Mouse (Mus musculus) liver, embryonic 13.5 days (tissue): ENCODE measurements around the gene Ldlrad3. TPM values are rescaled to one million over a fixed set of nuclear protein-coding genes. Genes with fewer than 3 reads are reported as not detected.
A peak's percentile ranks its signal among the peaks of the same experiment; 100 is the strongest.

Source experiments
- ATAC-seq: fragments of 200-750 bp; cut with Nextera tagmentation; 2 replicates; pipeline ENCODE4 v1.8.0; 2017; ENCODE audit warnings: low read depth, mild to moderate bottlenecking, moderate number of reproducible peaks, moderate library complexity
- DNase-seq: peaks from one replicate; pipeline ENCODE4 v3.0.0; 2022
- H3K27ac ChIP-seq: fragments of 300-500 bp; sonication (generic); 2 replicates; pipeline ENCODE4 v1.5.1; 2015; ENCODE audit warnings: moderate library complexity, mild to moderate bottlenecking, inconsistent platforms
- H3K27me3 ChIP-seq: fragments of 300-500 bp; sonication (generic); 2 replicates; pipeline ENCODE4 v1.6.1; 2015; ENCODE audit warnings: mild to moderate bottlenecking, inconsistent platforms
- H3K36me3 ChIP-seq: fragments of 300-500 bp; sonication (generic); 2 replicates; pipeline ENCODE4 v1.6.1; 2015; ENCODE audit warnings: mild to moderate bottlenecking, inconsistent platforms
- H3K4me1 ChIP-seq: fragments of 300-500 bp; sonication (generic); replicated peaks from 2 replicates; pipeline ENCODE4 v1.6.1; 2015; ENCODE audit warnings: inconsistent platforms
- H3K4me2 ChIP-seq: fragments of 300-500 bp; sonication (generic); 2 replicates; pipeline ENCODE4 v1.6.1; 2015; ENCODE audit warnings: inconsistent platforms, mild to moderate bottlenecking, moderate library complexity
- H3K4me3 ChIP-seq: fragments of 300-500 bp; sonication (generic); replicated peaks from 2 replicates; pipeline ENCODE4 v1.5.1; 2015; ENCODE audit warnings: mild to moderate bottlenecking, inconsistent platforms
- H3K9ac ChIP-seq: fragments of 300-500 bp; sonication (generic); 2 replicates; pipeline ENCODE4 v1.6.1; 2015; ENCODE audit warnings: mild to moderate bottlenecking, inconsistent platforms
- H3K9me3 ChIP-seq: fragments of 300-500 bp; sonication (generic); replicated peaks from 2 replicates; pipeline ENCODE4 v1.6.1; 2016; ENCODE audit warnings: inconsistent platforms
- WGBS: fragments of 180-500 bp; shearing (Covaris S2); methylation state at CpG from one replicate; pipeline ENCODE4 v1.1.7; 2015; ENCODE audit not compliant: insufficient replicate concordance; 5-methylcytosine and 5-hydroxymethylcytosine counted together
- polyA plus RNA-seq: library from polyadenylated mRNA; unstranded; fragments of >200 nt; fragmentation: Nextera tagmentation; extraction: Ambion mirVana; gene quantifications from 2 replicates; pipeline ENCODE4 v1.2.1, GENCODE M21; 2015

Ldlrad3 gene
- polyA plus RNA-seq, 1 experiment from 2014 or later: 3.8 TPM

GRCm38 (mm10) chr2:102142654-102143271 lies 43.4 kb downstream of the Ldlrad3 start:
- Histone ChIP-seq H3K27me3 (no peaks in the 10 kb centered on the region), H3K27ac (no peak overlapping the region), H3K9me3 (no peaks in the 10 kb centered on the region), H3K4me1 (peaks cover 8% of the 10 kb centered on the region), H3K4me2 (no peak overlapping the region), H3K4me3 (no peak overlapping the region), H3K36me3 (no peaks in the 10 kb centered on the region), H3K9ac (no peak overlapping the region)
- ATAC-seq (no peak), DNase-seq (no peak)
- WGBS: 71% methylated on average over 14 of the region's 14 CpGs

- H3K27ac ChIP-seq: no peak overlapping the region
- no peak overlapping the region for H3K9ac ChIP-seq
- no peaks in the 10 kb centered on the region for H3K9me3 ChIP-seq
- H3K36me3 ChIP-seq: no peaks in the 10 kb centered on the region
- peaks cover 8% of the 10 kb centered on the region for H3K4me1 ChIP-seq
- no peak overlapping the region for H3K4me2 ChIP-seq
- ATAC-seq (no peak), DNase-seq (no peak)
- 67% methylated on average over 4 of the region's 4 CpGs for WGBS
- H3K27me3 ChIP-seq: no peaks in the 10 kb centered on the region
- no peak overlapping the region for H3K4me3 ChIP-seq
Measured at GRCm38 (mm10) chr2:102142197-102142623, 44.0 kb downstream of the Ldlrad3 start.

- DNase-seq (no peak), ATAC-seq (no peak)
- H3K4me2 ChIP-seq: no peak overlapping the region
- no peak overlapping the region for H3K4me3 ChIP-seq
- H3K27me3 ChIP-seq: no peaks in the 10 kb centered on the region
- 75% methylated on average over 2 of the region's 2 CpGs for WGBS
- H3K36me3 ChIP-seq: no peaks in the 10 kb centered on the region
- H3K4me1 ChIP-seq: peaks cover 8% of the 10 kb centered on the region
- no peaks in the 10 kb centered on the region for H3K9me3 ChIP-seq
- no peak overlapping the region for H3K9ac ChIP-seq
- H3K27ac ChIP-seq: no peak overlapping the region
Measured at GRCm38 (mm10) chr2:102141199-102141598, 45.0 kb downstream of the Ldlrad3 start.

- Histone ChIP-seq H3K36me3 (no peaks in the 10 kb centered on the region), H3K4me2 (no peak overlapping the region), H3K27me3 (no peaks in the 10 kb centered on the region), H3K9ac (no peak overlapping the region), H3K4me3 (no peak overlapping the region), H3K9me3 (no peaks in the 10 kb centered on the region), H3K27ac (no peak overlapping the region), H3K4me1 (peaks cover 17% of the 10 kb centered on the region)
- WGBS: 53% methylated on average over 6 of the region's 6 CpGs
- DNase-seq: no peak
- no peak for ATAC-seq
Measured at GRCm38 (mm10) chr2:102137922-102138321, 48.3 kb downstream of the Ldlrad3 start.

- Histone ChIP-seq H3K36me3 (no peaks in the 10 kb centered on the region), H3K9me3 (no peaks in the 10 kb centered on the region), H3K4me1 (peaks cover 22% of the 10 kb centered on the region), H3K9ac (no peak overlapping the region), H3K27ac (no peak overlapping the region), H3K4me3 (no peak overlapping the region), H3K4me2 (no peak overlapping the region), H3K27me3 (no peaks in the 10 kb centered on the region)
- ATAC-seq: no peak
- WGBS: 41% methylated on average over 3 of the region's 3 CpGs
- DNase-seq: no peak
Measured at GRCm38 (mm10) chr2:102136184-102136583, 50.0 kb downstream of the Ldlrad3 start.

GRCm38 (mm10) chr2:102134510-102135262 lies 51.5 kb downstream of the Ldlrad3 start:
- Histone ChIP-seq H3K27ac (no peak overlapping the region), H3K27me3 (no peaks in the 10 kb centered on the region), H3K9ac (no peak overlapping the region), H3K4me3 (no peak overlapping the region), H3K9me3 (no peaks in the 10 kb centered on the region), H3K4me1 (peaks cover 33% of the 10 kb centered on the region), H3K4me2 (no peak overlapping the region), H3K36me3 (no peaks in the 10 kb centered on the region)
- WGBS: 69% methylated on average over 9 of the region's 9 CpGs
- DNase-seq (no peak), ATAC-seq (no peak)

- Histone ChIP-seq H3K4me3 (no peak overlapping the region), H3K27ac (peak overlapping the region; percentile 69), H3K27me3 (no peaks in the 10 kb centered on the region), H3K9me3 (no peaks in the 10 kb centered on the region), H3K4me2 (peak overlapping the region; percentile 16; the same call in 1 of the 2 replicates), H3K36me3 (no peaks in the 10 kb centered on the region), H3K4me1 (peaks cover 41% of the 10 kb centered on the region), H3K9ac (no peak overlapping the region)
- ATAC-seq (peak; percentile 69), DNase-seq (no peak)
- WGBS: 55% methylated on average over 10 of the region's 10 CpGs
Measured at GRCm38 (mm10) chr2:102132945-102133558, 53.1 kb downstream of the Ldlrad3 start.

GRCm38 (mm10) chr2:102130198-102130845 lies 55.9 kb downstream of the Ldlrad3 start:
- H3K27ac ChIP-seq: no peak overlapping the region
- no peaks in the 10 kb centered on the region for H3K27me3 ChIP-seq
- H3K4me2 ChIP-seq: no peak overlapping the region
- H3K4me3 ChIP-seq: no peak overlapping the region
- no peak overlapping the region for H3K9ac ChIP-seq
- H3K4me1 ChIP-seq: peaks cover 40% of the 10 kb centered on the region
- DNase-seq (no peak), ATAC-seq (no peak)
- WGBS: 59% methylated on average over 8 of the region's 8 CpGs
- H3K9me3 ChIP-seq: no peaks in the 10 kb centered on the region
- no peaks in the 10 kb centered on the region for H3K36me3 ChIP-seq

GRCm38 (mm10) chr2:102129235-102129634 lies 57.0 kb downstream of the Ldlrad3 start:
- Histone ChIP-seq H3K27me3 (no peaks in the 10 kb centered on the region), H3K4me2 (no peak overlapping the region), H3K4me1 (peaks cover 37% of the 10 kb centered on the region), H3K9ac (no peak overlapping the region), H3K36me3 (no peaks in the 10 kb centered on the region), H3K4me3 (no peak overlapping the region), H3K27ac (no peak overlapping the region), H3K9me3 (no peaks in the 10 kb centered on the region)
- DNase-seq (no peak), ATAC-seq (no peak)
- WGBS: 81% methylated on average over 4 of the region's 4 CpGs

GRCm38 (mm10) chr2:102128500-102129030 lies 57.6 kb downstream of the Ldlrad3 start:
- H3K4me1 ChIP-seq: peaks cover 40% of the 10 kb centered on the region
- H3K9me3 ChIP-seq: no peaks in the 10 kb centered on the region
- H3K27ac ChIP-seq: no peak overlapping the region
- 67% methylated on average over 14 of the region's 14 CpGs for WGBS
- no peaks in the 10 kb centered on the region for H3K36me3 ChIP-seq
- no peak for ATAC-seq
- no peak overlapping the region for H3K9ac ChIP-seq
- H3K4me3 ChIP-seq: no peak overlapping the region
- no peak for DNase-seq
- no peak overlapping the region for H3K4me2 ChIP-seq
- no peaks in the 10 kb centered on the region for H3K27me3 ChIP-seq

- ATAC-seq (peak; percentile 37; the same call in 1 of the 2 replicates), DNase-seq (no peak)
- Histone ChIP-seq H3K4me2 (no peak overlapping the region), H3K27me3 (no peaks in the 10 kb centered on the region), H3K9ac (no peak overlapping the region), H3K4me1 (peaks cover 40% of the 10 kb centered on the region), H3K9me3 (no peaks in the 10 kb centered on the region), H3K4me3 (no peak overlapping the region), H3K27ac (no peak overlapping the region), H3K36me3 (no peaks in the 10 kb centered on the region)
- WGBS: 66% methylated on average over 8 of the region's 8 CpGs
Measured at GRCm38 (mm10) chr2:102127791-102128387, 58.3 kb downstream of the Ldlrad3 start.
